Mouse (Mus musculus) kidney, adult 2 months (tissue): ENCODE measurements around the gene Psmd11.

ENCODE experiments used
- CTCF ChIP-seq: fragments of 200-500 bp; conservative IDR thresholded peaks from 2 replicates; pipeline ENCODE4 v1.5.1; 2011; ENCODE audit warnings: low read depth, mild to moderate bottlenecking, control low read depth, low read length, moderate library complexity, mixed read lengths; ENCODE audit not compliant: insufficient read depth, insufficient read length
- POLR2A ChIP-seq: fragments of 200-500 bp; IDR thresholded peaks from one replicate; pipeline ENCODE4 v1.6.1; 2011; ENCODE audit warnings: low read depth, low read length, control low read depth

DNA sequence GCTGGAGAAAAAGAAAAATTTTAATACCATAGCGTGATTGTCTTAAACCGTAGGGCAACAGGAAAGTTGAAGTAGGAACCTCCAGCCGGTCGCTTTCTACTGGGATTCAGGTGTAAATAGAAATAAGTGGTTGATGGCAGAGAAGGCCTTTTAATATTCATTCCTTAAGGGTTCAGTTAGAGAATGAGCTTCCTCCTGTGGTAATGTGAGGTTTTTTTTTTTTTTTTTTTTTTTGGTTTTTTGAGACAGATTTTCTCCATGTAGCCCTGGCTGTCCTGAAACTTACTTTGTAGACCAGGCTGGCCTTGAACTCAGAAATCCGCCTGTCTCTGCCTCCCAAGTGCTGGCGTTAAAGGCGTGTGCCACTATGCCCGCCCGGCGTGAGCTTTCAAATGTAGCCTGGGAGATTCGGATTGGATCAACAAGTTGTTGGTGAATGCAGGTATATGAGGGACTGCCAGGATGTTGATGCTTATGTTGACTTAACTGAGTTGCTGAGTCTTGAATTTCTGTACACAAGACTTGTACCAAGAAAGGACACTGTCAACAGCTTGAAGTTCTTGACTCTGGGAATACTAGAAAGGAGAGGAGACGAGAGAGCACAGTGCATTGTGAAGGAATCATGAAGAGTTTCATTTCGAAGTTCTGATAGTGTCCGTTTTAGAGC is 1.2 kb downstream of the Psmd11 start:
- TF ChIP-seq CTCF (no peak), POLR2A (no peak)
